18 mouse cellular contexts compared by ENCODE assay signal in genomic region chr11:113657221-113657620, GRCm38 (mm10). TPM values are rescaled to one million over a fixed set of nuclear protein-coding genes. Genes with fewer than 3 reads are reported as not detected.
DNase-seq lines count a peak whose midpoint lies in the region; ATAC-seq lines count a peak whose summit lies in the region.
"Had no signal": no experiment of that assay in that cellular context is flagged by ENCODE, and none has a peak within 500 bp of the region (broad histone marks: within the 10 kb centered on the region; RNA-seq: fewer than 3 reads in every experiment).

No protein-coding gene starts in this region.

- H3K36me3 ChIP-seq in hindbrain, embryonic 15.5 days, result peaks cover 91% of the 10 kb centered on the region
- H3K36me3 ChIP-seq in hindbrain, embryonic 10.5 days, result peaks cover 100% of the 10 kb centered on the region
- peaks cover 100% of the 10 kb centered on the region for H3K36me3 ChIP-seq in liver, embryonic 13.5 days
- peaks cover 59% of the 10 kb centered on the region for H3K36me3 ChIP-seq in liver, embryonic 11.5 days (ENCODE audit: control insufficient read depth, insufficient read depth, low read length)

- DNase-seq in cerebellum, adult 9-10 months, result peak; percentile 66
- no peak for DNase-seq in cerebellum, adult 8-10 months
- no peak for DNase-seq in hindbrain, embryonic 10.5 days (ENCODE audit: low spot score)
- DNase-seq in liver, embryonic 13.5 days, result no peak
- no peak for DNase-seq in liver, embryonic 11.5 days (ENCODE audit: low spot score)
- DNase-seq: gastrocnemius, postnatal 25 days; heart, adult 18-20 months; heart, postnatal 10 days; heart, postnatal 36 days; kidney, adult 18-20 months had no signal

- peak; percentile 9; the same call in 1 of the 2 replicates for ATAC-seq in hindbrain, embryonic 15.5 days (ENCODE audit: low FRiP score, low read depth)
- ATAC-seq in liver, embryonic 13.5 days (ENCODE audit: low read depth), result no peak
- no peak for ATAC-seq in liver, embryonic 11.5 days (replicated peaks; ENCODE audit: low FRiP score)
- ATAC-seq: CD4-positive, CD25-positive, alpha-beta regulatory T cell, adult 4 months; intestine, embryonic 16.5 days had no signal

- no peaks in the 10 kb centered on the region for H3K9me3 ChIP-seq in hindbrain, embryonic 15.5 days
- H3K9me3 ChIP-seq in hindbrain, embryonic 10.5 days, result no peaks in the 10 kb centered on the region
- no peaks in the 10 kb centered on the region for H3K9me3 ChIP-seq in liver, embryonic 13.5 days (replicated peaks)
- no peaks in the 10 kb centered on the region for H3K9me3 ChIP-seq in liver, embryonic 11.5 days (ENCODE audit: control insufficient read depth, low read length)
- H3K9me3 ChIP-seq: embryonic facial prominence, embryonic 12.5 days; embryonic facial prominence, embryonic 15.5 days; forebrain, embryonic 12.5 days; heart, embryonic 12.5 days; heart, embryonic 15.5 days had no signal

- 0 out of 2 replicates have a peak overlapping the region, but pooled peaks have one; percentile 17 for H3K27ac ChIP-seq in hindbrain, embryonic 15.5 days (replicated peaks)
- H3K27ac ChIP-seq in hindbrain, embryonic 10.5 days, result no peak overlapping the region
- H3K27ac ChIP-seq in liver, embryonic 13.5 days, result peak overlapping the region; percentile 53; the same call in 1 of the 2 replicates
- H3K27ac ChIP-seq in liver, embryonic 11.5 days (ENCODE audit: low read depth, low read length), result no peak overlapping the region
- H3K27ac ChIP-seq: embryonic facial prominence, embryonic 12.5 days; embryonic facial prominence, embryonic 15.5 days; forebrain, embryonic 12.5 days; heart, embryonic 15.5 days had no signal

- no peak overlapping the region for H3K4me3 ChIP-seq in hindbrain, embryonic 15.5 days
- H3K4me3 ChIP-seq in hindbrain, embryonic 10.5 days, result no peak overlapping the region
- H3K4me3 ChIP-seq in liver, embryonic 13.5 days (replicated peaks), result no peak overlapping the region
- H3K4me3 ChIP-seq in liver, embryonic 11.5 days (ENCODE audit: low read depth, low read length), result no peak overlapping the region
- H3K4me3 ChIP-seq: embryonic facial prominence, embryonic 12.5 days; embryonic facial prominence, embryonic 15.5 days; forebrain, embryonic 12.5 days; heart, embryonic 12.5 days; heart, embryonic 15.5 days had no signal

- no peak overlapping the region for H3K9ac ChIP-seq in hindbrain, embryonic 15.5 days
- no peak overlapping the region for H3K9ac ChIP-seq in liver, embryonic 13.5 days
- no peak overlapping the region for H3K9ac ChIP-seq in liver, embryonic 11.5 days (ENCODE audit: low read depth, low read length)
- H3K9ac ChIP-seq: embryonic facial prominence, embryonic 12.5 days; embryonic facial prominence, embryonic 15.5 days; forebrain, embryonic 12.5 days; heart, embryonic 12.5 days; heart, embryonic 15.5 days had no signal

- peaks cover 21% of the 10 kb centered on the region for H3K4me1 ChIP-seq in hindbrain, embryonic 15.5 days (replicated peaks)
- H3K4me1 ChIP-seq in hindbrain, embryonic 10.5 days (replicated peaks), result peaks cover 31% of the 10 kb centered on the region
- no peaks in the 10 kb centered on the region for H3K4me1 ChIP-seq in liver, embryonic 13.5 days (replicated peaks)
- H3K4me1 ChIP-seq in liver, embryonic 11.5 days (replicated peaks; ENCODE audit: control insufficient read depth, insufficient read depth, low read length), result no peaks in the 10 kb centered on the region
- H3K4me1 ChIP-seq: heart, embryonic 12.5 days; heart, embryonic 15.5 days had no signal

- H3K4me2 ChIP-seq in hindbrain, embryonic 15.5 days, result no peak overlapping the region
- no peak overlapping the region for H3K4me2 ChIP-seq in liver, embryonic 13.5 days
- no peak overlapping the region for H3K4me2 ChIP-seq in liver, embryonic 11.5 days
- H3K4me2 ChIP-seq: embryonic facial prominence, embryonic 12.5 days; embryonic facial prominence, embryonic 15.5 days; forebrain, embryonic 12.5 days; heart, embryonic 12.5 days; heart, embryonic 15.5 days had no signal

- WGBS in hindbrain, embryonic 15.5 days, result 75% methylated on average over 4 of the region's 4 CpGs
- WGBS in hindbrain, embryonic 10.5 days, result 72% methylated on average over 4 of the region's 4 CpGs
- WGBS in liver, embryonic 13.5 days (ENCODE audit: insufficient replicate concordance), result 77% methylated on average over 4 of the region's 4 CpGs
- 69% methylated on average over 4 of the region's 4 CpGs for WGBS in liver, embryonic 11.5 days

- no peaks in the 10 kb centered on the region for H3K27me3 ChIP-seq in hindbrain, embryonic 15.5 days
- no peaks in the 10 kb centered on the region for H3K27me3 ChIP-seq in hindbrain, embryonic 10.5 days (ENCODE audit: insufficient read depth, poor library complexity, severe bottlenecking)
- H3K27me3 ChIP-seq in liver, embryonic 13.5 days, result no peaks in the 10 kb centered on the region
- no peaks in the 10 kb centered on the region for H3K27me3 ChIP-seq in liver, embryonic 11.5 days (replicated peaks; ENCODE audit: control insufficient read depth, insufficient read depth, low read length)
- H3K27me3 ChIP-seq: embryonic facial prominence, embryonic 12.5 days; embryonic facial prominence, embryonic 15.5 days; forebrain, embryonic 12.5 days; heart, embryonic 12.5 days; heart, embryonic 15.5 days had no signal

RNA-seq across cellular contexts. Expression of gene Slc39a11, which starts 7.3 kb away (rescaled TPM):
- 34.2 and 35.0 TPM in 2 replicates for polyA plus RNA-seq in hindbrain, embryonic 15.5 days (2015; fragmentation: Nextera tagmentation; extraction: Ambion mirVana)
- 21.5 and 25.3 TPM in 2 replicates for polyA plus RNA-seq in hindbrain, embryonic 10.5 days (2016; fragmentation: Nextera tagmentation; extraction: Ambion mirVana)
- 15.0 and 16.3 TPM in 2 replicates for polyA plus RNA-seq in liver, embryonic 13.5 days (2015; fragmentation: Nextera tagmentation; extraction: Ambion mirVana)
- polyA plus RNA-seq in liver, embryonic 11.5 days (2014; fragmentation: Nextera tagmentation; extraction: Ambion mirVana), result 20.9 TPM in 2 replicates

RNA-seq across cellular contexts. Expression of gene Cog1, which starts 8.3 kb away (rescaled TPM):
- 39.4 and 42.6 TPM in 2 replicates for polyA plus RNA-seq in hindbrain, embryonic 15.5 days (2015; fragmentation: Nextera tagmentation; extraction: Ambion mirVana)
- 32.1 and 40.3 TPM in 2 replicates for polyA plus RNA-seq in hindbrain, embryonic 10.5 days (2016; fragmentation: Nextera tagmentation; extraction: Ambion mirVana)
- 12.3 and 14.3 TPM in 2 replicates for polyA plus RNA-seq in liver, embryonic 13.5 days (2015; fragmentation: Nextera tagmentation; extraction: Ambion mirVana)
- polyA plus RNA-seq in liver, embryonic 11.5 days (2014; fragmentation: Nextera tagmentation; extraction: Ambion mirVana), result 24.0 and 24.7 TPM in 2 replicates

RNA-seq across cellular contexts. Expression of gene Fam104a, which starts 26.7 kb away (rescaled TPM):
- 41.4 and 43.8 TPM in 2 replicates for polyA plus RNA-seq in hindbrain, embryonic 15.5 days (2015; fragmentation: Nextera tagmentation; extraction: Ambion mirVana)
- polyA plus RNA-seq in hindbrain, embryonic 10.5 days (2016; fragmentation: Nextera tagmentation; extraction: Ambion mirVana), result 58.8 TPM in 2 replicates
- polyA plus RNA-seq in liver, embryonic 13.5 days (2015; fragmentation: Nextera tagmentation; extraction: Ambion mirVana), result 45.1 and 46.3 TPM in 2 replicates
- 58.7 and 62.3 TPM in 2 replicates for polyA plus RNA-seq in liver, embryonic 11.5 days (2014; fragmentation: Nextera tagmentation; extraction: Ambion mirVana)

RNA-seq across cellular contexts. Expression of gene D11Wsu47e, which starts 27.0 kb away (rescaled TPM):
- polyA plus RNA-seq in hindbrain, embryonic 15.5 days (2015; fragmentation: Nextera tagmentation; extraction: Ambion mirVana), result 23.5 and 24.2 TPM in 2 replicates
- polyA plus RNA-seq in hindbrain, embryonic 10.5 days (2016; fragmentation: Nextera tagmentation; extraction: Ambion mirVana), result 25.8 and 27.3 TPM in 2 replicates
- polyA plus RNA-seq in liver, embryonic 13.5 days (2015; fragmentation: Nextera tagmentation; extraction: Ambion mirVana), result 9.5 and 11.0 TPM in 2 replicates
- polyA plus RNA-seq in liver, embryonic 11.5 days (2014; fragmentation: Nextera tagmentation; extraction: Ambion mirVana), result 22.4 and 22.9 TPM in 2 replicates

RNA-seq across cellular contexts. Expression of gene Sstr2, which starts 38.1 kb away (rescaled TPM):
- 26.8 and 28.1 TPM in 2 replicates for polyA plus RNA-seq in hindbrain, embryonic 15.5 days (2015; fragmentation: Nextera tagmentation; extraction: Ambion mirVana)
- 18.7 and 30.4 TPM in 2 replicates for polyA plus RNA-seq in hindbrain, embryonic 10.5 days (2016; fragmentation: Nextera tagmentation; extraction: Ambion mirVana)
- polyA plus RNA-seq in liver, embryonic 13.5 days (2015; fragmentation: Nextera tagmentation; extraction: Ambion mirVana), result 2.7 and 2.9 TPM in 2 replicates
- polyA plus RNA-seq in liver, embryonic 11.5 days (2014; fragmentation: Nextera tagmentation; extraction: Ambion mirVana), result 2.2 and 2.7 TPM in 2 replicates

Comparison
In these comparisons a context has a peak if more than half of its experiments do, and no peak if none do; other contexts are left out.
1. H3K27ac ChIP-seq: peak in hindbrain, embryonic 15.5 days (single experiment) and liver, embryonic 13.5 days (single experiment); none in hindbrain, embryonic 10.5 days (single experiment) and liver, embryonic 11.5 days (single experiment).